Comparison of ENCODE assay signal across 16 mouse cellular contexts in the genomic region with DNA sequence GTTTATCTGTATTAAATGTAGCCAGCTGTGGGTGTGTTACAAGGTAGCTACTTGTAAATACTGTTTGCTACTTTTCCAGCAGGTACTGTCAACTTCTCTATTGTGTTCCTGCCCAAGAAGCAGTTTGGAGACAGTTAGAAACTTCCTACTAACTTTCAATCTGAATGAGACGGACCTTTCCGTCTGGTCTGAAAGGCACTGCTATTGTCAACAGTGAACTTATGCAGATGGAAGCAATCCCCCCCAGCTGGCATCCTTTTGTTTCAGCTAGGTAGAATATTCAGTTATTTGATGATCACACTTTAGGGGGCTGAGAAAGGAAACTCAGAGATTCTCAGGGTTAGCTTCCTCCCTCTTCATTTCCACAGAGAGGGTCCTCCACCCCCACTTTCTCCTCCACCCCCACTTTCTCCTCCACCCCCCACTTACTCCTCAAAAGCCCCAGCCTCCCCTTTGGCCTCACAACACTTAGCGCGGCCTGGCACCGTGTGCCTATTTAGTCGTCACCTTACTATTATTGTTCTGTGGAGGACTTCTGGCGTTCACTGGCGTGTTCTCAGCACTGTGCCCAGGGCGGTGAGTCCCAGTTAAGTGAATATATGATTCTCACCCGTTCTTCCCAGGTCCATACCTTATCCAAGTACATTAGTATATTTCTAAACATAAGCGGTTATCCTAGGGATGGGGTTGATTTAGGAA.
DNase-seq lines count a peak whose midpoint lies in the region; ATAC-seq and TF ChIP-seq lines count a peak whose summit lies in the region.
"Had no signal": no experiment of that assay in that cellular context is flagged by ENCODE, and none has a peak within 500 bp of the region (broad histone marks: within the 10 kb centered on the region; RNA-seq: fewer than 3 reads in every experiment).

No protein-coding gene starts in this region.

- no peak overlapping the region for H3K27ac ChIP-seq in embryonic facial prominence, embryonic 13.5 days
- no peak overlapping the region for H3K27ac ChIP-seq in embryonic facial prominence, embryonic 10.5 days (replicated peaks)
- H3K27ac ChIP-seq in lung, embryonic 16.5 days (ENCODE audit: low read length): peak overlapping the region; percentile 58; the same call in 1 of the 2 replicates
- H3K27ac ChIP-seq: forebrain, embryonic 10.5 days had no signal

- WGBS in embryonic facial prominence, embryonic 13.5 days: 47% methylated on average over 11 of the region's 11 CpGs
- WGBS in embryonic facial prominence, embryonic 10.5 days: 26% methylated on average over 11 of the region's 11 CpGs
- WGBS in lung, embryonic 16.5 days: 53% methylated on average over 11 of the region's 11 CpGs
- 54% methylated on average over 11 of the region's 11 CpGs for WGBS in lung, adult 2 months

- peaks cover 63% of the 10 kb centered on the region for H3K4me1 ChIP-seq in embryonic facial prominence, embryonic 13.5 days
- peaks cover 54% of the 10 kb centered on the region for H3K4me1 ChIP-seq in embryonic facial prominence, embryonic 10.5 days
- peaks cover 30% of the 10 kb centered on the region for H3K4me1 ChIP-seq in lung, embryonic 16.5 days (replicated peaks; ENCODE audit: control insufficient read depth, insufficient read depth, low read length)
- H3K4me1 ChIP-seq in lung, adult 2 months (ENCODE audit: control insufficient read depth, insufficient read depth, low read length): peaks cover 16% of the 10 kb centered on the region

- no peak for ATAC-seq in embryonic facial prominence, embryonic 13.5 days (ENCODE audit: insufficient number of reproducible peaks, insufficient read depth, low FRiP score, low TSS enrichment, low read depth)
- ATAC-seq in lung, embryonic 16.5 days (ENCODE audit: low read depth): no peak
- no peak for ATAC-seq in cerebellum, adult (ENCODE audit: insufficient number of reproducible peaks, low FRiP score, low TSS enrichment)
- ATAC-seq: hindbrain, embryonic 16.5 days had no signal

- H3K9ac ChIP-seq in embryonic facial prominence, embryonic 13.5 days: no peak overlapping the region
- H3K9ac ChIP-seq in lung, embryonic 16.5 days (ENCODE audit: low read length): no peak overlapping the region
- H3K9ac ChIP-seq: lung, embryonic 14.5 days had no signal

- TF ChIP-seq CTCF in lung, adult 2 months (IDR thresholded peaks at IDR 0.05; ENCODE audit: insufficient read depth, low read length): no peak

- no peak overlapping the region for H3K4me3 ChIP-seq in embryonic facial prominence, embryonic 13.5 days
- no peak overlapping the region for H3K4me3 ChIP-seq in embryonic facial prominence, embryonic 10.5 days
- no peak overlapping the region for H3K4me3 ChIP-seq in lung, embryonic 16.5 days (ENCODE audit: low read length)
- H3K4me3 ChIP-seq in lung, adult 2 months (replicated peaks; ENCODE audit: extremely low read depth, low read depth, low read length): no peak overlapping the region
- H3K4me3 ChIP-seq: forebrain, embryonic 10.5 days had no signal

- no peak for TF ChIP-seq POLR2A in lung, adult 2 months (IDR thresholded peaks at IDR 0.05; ENCODE audit: borderline replicate concordance, extremely low read depth, low read depth, low read length)

- H3K36me3 ChIP-seq in embryonic facial prominence, embryonic 13.5 days: no peaks in the 10 kb centered on the region
- no peaks in the 10 kb centered on the region for H3K36me3 ChIP-seq in embryonic facial prominence, embryonic 10.5 days (replicated peaks)
- no peaks in the 10 kb centered on the region for H3K36me3 ChIP-seq in lung, embryonic 16.5 days (ENCODE audit: control insufficient read depth, insufficient read depth, low read length)
- H3K36me3 ChIP-seq: forebrain, embryonic 10.5 days had no signal

- no peak for DNase-seq in embryonic facial prominence, embryonic 10.5 days (ENCODE audit: low spot score)
- no peak for DNase-seq in lung, adult 2 months
- peak; percentile 23 to 28 for DNase-seq in heart, adult 9 months (ENCODE audit: low spot score in 2 of 2)
- peak; percentile 43 for DNase-seq in heart, postnatal 4 days
- DNase-seq in kidney, postnatal 4 days: no peak
- DNase-seq: adrenal gland, postnatal 10 days; cerebellum, adult 9-11 months; kidney, adult 2 months; left cerebral cortex, postnatal 4 days; thymus, adult 2 months had no signal

- H3K9me3 ChIP-seq in embryonic facial prominence, embryonic 13.5 days: no peaks in the 10 kb centered on the region
- no peaks in the 10 kb centered on the region for H3K9me3 ChIP-seq in embryonic facial prominence, embryonic 10.5 days
- H3K9me3 ChIP-seq in lung, embryonic 16.5 days (ENCODE audit: control insufficient read depth, low read length): no peaks in the 10 kb centered on the region
- H3K9me3 ChIP-seq: forebrain, embryonic 10.5 days had no signal

- no peaks in the 10 kb centered on the region for H3K27me3 ChIP-seq in embryonic facial prominence, embryonic 13.5 days
- peaks cover 60% of the 10 kb centered on the region for H3K27me3 ChIP-seq in embryonic facial prominence, embryonic 10.5 days (replicated peaks; ENCODE audit: low read depth, poor library complexity, severe bottlenecking)
- H3K27me3 ChIP-seq in lung, embryonic 16.5 days (ENCODE audit: control insufficient read depth, insufficient read depth, low read depth, low read length): no peaks in the 10 kb centered on the region

- peak overlapping the region; percentile 95 for H3K4me2 ChIP-seq in embryonic facial prominence, embryonic 13.5 days
- no peak overlapping the region for H3K4me2 ChIP-seq in lung, embryonic 16.5 days (ENCODE audit: low read depth, low read length)

Comparison
In these comparisons a context has a peak if more than half of its experiments do, and no peak if none do; other contexts are left out.
1. DNase-seq: peak in heart, adult 9 months (2 of 2) and heart, postnatal 4 days (single experiment); none in embryonic facial prominence, embryonic 10.5 days (single experiment), lung, adult 2 months (single experiment) and kidney, postnatal 4 days (0 of 2).